Mouse (Mus musculus) fat pad, adult 2 months (tissue): Measurements from ENCODE around the gene Rasgrp3.
A peak's percentile ranks its signal among the peaks of the same experiment; 100 is the strongest.

Experiments used
- DNase-seq: peaks from one replicate; pipeline ENCODE4 v3.0.0-alpha.2; 2011; ENCODE audit warnings: low read depth, low spot score; ENCODE audit errors: extremely low read depth

Rasgrp3 gene

DNA sequence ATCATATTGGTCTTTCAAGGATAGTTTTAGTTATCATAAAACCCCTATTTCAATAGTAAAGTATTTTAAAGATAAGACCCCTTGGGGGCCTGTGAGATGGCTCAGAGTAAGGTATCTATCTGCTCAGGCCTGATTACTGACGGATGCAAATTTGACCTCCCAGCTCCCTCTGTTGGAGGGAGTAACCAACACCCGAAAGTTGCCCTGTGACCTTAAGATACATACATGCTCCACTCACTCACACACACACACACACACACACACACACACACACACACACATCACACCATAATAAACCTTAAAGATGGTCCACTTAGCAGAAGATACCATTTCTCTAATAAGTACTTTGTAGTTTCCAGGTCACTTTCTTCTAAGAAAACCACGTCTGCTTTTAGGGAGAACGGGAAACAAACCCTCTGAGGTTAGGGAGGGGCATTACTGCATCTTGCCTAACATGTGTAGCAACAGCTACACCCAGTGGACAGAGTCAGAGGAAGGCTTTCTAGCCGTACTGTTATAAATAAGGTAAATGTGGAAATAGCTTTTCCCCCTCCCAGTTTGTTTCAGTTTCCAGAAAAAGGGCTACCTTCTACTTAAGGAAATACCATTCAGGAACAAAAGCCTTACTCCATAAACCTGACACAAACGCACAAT, 100.8 kb downstream of the Rasgrp3 start:
- no peak for DNase-seq

DNA sequence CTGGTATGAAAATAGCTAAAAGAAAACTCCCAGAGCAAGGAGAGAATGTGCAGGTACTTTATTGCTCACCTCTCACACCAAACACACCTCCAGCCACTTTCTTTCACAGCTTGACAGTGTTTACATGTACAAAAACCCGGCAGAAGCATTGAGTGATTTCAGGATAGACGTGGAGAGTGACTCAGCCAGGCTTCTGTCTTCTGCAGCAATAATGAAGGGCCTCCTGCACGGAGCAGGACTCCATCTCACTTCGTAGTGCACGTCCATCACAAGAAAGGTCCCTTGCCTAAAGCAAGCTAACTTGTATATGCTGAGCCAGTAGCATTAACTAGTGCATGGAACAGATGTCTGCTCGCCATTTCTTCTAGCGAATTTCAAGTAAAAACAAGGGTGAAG, 101.4 kb downstream of the Rasgrp3 start:
- DNase-seq = no peak

DNA sequence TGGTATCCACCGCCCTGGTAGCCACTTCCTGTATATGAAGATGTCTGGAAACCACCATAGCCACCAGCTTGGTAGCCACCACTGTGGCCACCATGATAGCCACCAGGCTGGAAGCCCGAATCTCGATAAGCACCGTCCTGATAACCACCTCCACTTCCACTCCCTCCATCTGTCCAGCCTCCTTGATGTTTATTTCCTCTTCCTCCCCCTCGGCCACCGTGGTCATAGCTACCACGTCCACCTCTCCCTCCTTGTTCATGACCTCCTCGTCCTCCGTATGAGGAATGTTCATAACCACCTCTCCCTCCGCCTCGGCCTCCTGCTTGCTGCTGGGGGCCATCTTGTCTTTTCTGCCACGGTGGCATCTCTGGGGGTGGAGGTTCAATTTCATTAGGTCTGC, 102.7 kb downstream of the Rasgrp3 start:
- DNase-seq = no peak

DNA sequence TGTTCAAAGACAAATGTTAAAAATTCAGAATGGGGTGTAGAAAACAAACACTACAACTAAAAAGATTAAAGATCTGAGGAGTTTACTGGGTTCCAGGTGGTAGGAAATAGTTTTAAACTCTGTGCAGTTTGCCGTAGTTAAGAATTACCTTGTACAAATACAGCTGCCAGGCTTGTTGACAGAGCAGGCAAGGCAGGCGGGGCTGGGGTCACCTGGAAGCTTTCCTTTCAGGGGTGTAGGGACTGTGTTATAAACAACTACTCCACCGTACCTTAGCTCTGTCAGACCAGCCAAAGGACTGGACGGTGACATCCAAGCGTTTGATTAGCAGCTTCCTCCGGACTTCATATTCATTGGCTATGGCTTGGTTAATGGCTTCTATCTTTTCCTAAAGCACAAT, 103.4 kb downstream of the Rasgrp3 start:
- no peak for DNase-seq

DNA sequence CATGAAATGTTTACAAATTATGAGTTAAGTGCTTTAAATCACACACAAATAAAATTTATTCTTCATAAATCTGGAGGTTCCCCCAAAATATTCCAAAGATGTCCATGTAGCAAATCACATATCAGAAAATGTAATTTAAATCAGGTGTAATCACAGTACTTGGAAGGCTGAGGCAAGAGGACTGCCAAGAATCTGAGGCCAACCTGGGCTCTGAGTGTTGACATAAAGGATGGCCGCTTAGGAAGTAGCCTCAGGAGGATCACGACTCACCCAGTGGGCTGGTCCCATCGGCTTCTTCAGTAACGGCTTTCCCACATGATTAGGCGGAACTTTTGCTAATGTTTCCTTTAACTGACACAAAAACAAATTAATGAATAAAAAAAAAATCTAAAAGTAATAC, 104.1 kb downstream of the Rasgrp3 start:
- DNase-seq = no peak

DNA sequence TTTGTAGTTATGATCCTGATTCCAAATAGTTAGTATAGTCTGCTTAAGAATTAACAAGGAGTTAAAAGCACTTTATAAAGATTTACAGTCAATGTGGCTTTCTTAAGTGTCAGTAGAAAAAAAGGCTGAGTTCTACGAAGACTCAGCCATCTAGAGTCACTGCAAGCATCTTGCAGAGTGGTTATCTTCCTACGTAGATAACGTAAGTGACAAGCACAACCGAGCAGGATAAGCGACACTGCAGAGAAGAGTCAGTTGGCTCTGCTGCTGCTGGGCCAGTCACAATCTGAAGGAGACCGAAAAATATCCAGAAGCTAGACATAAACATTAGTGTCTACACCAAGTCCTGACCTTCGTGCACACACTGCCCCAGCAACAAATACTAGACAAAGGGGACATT, 107.7 kb downstream of the Rasgrp3 start:
- no peak for DNase-seq

DNA sequence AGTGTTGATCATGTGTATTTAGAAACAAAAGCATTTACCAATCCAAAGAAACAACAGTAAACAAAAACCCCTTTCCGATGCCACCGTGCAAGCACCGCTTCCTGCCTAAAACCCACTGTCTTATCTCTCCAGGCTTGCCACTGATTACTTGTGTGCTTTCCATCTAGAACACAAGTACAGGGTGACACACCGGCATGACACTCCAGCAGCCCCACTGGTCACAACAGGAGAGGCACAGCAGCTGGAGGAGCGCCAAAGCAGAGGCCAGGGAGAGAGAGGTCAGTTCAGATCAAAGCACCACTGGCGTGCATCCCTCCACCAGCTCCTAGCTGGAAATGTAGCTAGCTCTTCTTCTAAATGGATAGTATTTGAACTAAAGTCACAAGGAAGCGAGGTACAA, 108.6 kb downstream of the Rasgrp3 start:
- no peak for DNase-seq

DNA sequence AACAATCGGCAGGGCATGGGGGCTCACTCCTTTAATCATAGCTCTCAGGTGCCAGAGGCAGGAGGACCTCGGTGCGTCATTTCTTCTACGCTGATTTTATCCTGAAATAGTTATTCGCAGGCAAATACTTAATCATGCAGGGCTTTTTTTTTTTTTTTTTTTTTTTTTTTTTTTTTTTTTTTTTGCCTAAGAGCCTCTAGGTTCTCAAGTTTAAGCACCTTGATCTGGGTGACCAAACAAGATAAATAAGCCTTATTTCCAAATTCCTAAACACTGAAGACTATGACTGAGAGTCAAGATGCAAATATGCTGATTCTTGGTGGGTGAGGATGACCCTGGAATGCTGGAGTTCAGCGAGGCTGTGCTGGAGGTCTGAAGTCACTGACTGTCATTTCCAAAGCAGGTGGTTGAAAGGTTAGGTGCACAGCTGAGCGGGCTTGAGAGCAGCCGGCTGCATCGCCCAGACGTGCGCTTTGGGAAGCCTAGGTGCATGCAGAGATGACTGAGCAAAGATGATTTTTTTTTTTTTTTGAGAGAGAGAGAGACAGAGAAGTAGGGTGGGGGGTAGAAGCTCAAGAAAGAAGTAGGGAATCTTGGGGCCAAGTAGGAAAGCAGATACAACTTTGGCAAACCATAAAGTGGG, 115.2 kb downstream of the Rasgrp3 start:
- no peak for DNase-seq

DNA sequence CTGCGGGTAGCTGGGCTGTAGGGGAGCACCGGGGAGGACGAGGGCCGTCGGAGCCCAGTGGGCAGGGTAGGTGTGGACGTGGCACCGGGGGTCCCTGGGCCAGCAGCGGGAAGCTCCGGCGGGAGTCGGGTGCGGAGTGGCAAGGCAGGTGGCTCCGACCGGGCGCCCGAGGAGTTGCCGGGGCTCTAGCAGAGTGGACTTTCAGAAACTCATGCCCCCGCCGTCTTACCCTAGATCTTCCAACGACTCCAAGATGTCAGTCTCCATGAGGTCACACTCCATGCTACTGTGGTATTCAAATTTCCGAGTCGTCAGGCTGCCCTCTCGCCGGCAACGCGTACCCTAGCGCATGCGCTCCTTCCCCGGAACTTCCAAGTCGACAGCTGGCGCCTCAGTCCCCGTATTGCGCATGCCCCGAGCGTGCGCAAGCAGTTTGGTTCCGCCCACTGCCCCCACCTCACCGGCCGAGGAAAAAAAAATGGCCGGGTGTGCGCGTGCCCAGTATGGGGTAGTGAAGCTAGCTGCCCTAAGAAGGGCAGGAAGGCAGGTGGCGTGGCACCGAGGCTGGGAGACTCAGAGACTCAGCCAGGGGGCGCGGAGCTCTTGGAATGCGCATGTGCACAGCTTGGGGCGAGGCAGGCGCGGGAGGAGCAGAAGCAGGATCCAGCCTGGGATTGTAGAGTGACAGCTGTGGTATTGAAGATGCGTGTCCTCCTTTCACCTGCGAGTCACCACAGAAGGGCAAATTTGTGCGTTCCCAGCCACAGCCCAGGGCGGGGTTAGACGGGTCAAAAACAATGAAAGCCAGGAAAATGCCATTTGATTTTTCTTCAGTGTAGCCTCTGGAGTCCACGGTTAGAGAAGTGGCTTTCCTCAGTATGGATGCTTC, 116.1 kb downstream of the Rasgrp3 start, which contains the start of gene Fam98a:
TSS of gene Fam98a (minus strand) at position 435 of the 889 bp plus-strand sequence.
- peak; percentile 57 for DNase-seq

DNA sequence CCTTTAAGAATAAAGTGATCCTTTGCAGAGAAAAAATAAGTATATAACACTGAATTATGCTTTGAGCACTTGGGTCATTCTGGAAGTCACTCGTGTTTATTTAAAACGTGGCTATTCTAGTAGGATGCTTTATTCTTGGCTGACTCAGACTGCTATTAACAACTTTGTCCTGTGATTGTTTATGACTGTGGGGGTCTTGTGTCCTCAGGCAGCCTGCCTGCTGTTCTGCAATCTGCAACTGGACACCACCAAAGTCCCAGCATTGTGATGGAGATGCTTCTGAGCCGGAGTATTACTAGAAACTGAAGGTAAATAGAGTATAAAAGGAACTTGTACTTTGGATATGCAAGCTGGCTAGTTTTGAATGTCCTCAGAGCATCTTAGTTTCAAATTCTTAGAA, 121.3 kb downstream of the Rasgrp3 start:
- DNase-seq = no peak

DNA sequence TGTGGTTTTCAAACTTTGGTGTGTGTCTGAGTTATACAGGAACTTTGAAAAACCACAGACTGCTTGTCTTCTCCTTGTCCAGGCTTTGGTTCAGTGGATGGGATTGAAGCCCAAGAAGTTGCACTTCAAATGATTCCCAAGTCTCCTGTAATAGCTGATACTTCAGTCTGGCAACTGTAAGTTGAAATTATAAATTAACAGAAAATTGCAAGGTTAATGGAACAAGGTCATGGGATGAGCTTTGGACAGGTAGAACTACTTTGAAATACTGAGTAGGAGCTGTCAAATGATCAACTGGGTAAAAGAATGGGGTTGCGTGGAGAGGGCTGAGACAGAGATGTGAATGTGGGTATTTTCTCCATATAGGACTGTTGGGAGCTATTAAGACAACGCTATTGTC, 122.3 kb downstream of the Rasgrp3 start:
- no peak for DNase-seq

DNA sequence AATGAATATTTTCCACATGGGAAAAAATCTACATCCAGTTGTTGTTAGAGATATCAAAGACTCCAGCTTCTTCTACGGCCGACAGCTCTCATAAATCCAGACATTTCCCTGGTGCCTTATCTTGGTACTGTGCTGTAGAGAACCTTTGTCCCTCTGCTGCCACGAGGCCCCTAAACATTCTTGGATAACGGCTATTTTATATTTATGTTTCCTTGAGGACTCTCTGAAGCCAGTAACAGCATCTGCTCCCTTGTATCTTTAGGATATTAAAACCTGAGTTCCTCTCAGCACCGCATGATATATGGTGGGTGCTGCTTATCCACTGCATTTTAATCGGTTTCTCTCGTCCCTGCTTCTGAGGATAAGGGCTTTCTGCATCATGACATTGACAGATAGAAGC, 139.9 kb downstream of the Rasgrp3 start:
- no peak for DNase-seq
